Mouse (Mus musculus): ENCODE measurements around the gene Gm38392.
"Not testable (repeated sequence)": the region's sequence is repeated elsewhere in the genome, so short reads cannot be mapped to it uniquely, and the experiment has no call there.

GRCm38 (mm10) chr3:88285565-88285895 is 1.5 kb downstream of the Gm38392 start:
- TF ChIP-seq CTCF, EP300 (IDR thresholded peaks at IDR 0.05; ENCODE audit: low read depth): not testable (repeated sequence)

Data from heart, postnatal 0 days (tissue).